Mouse (Mus musculus) mature B cell (primary cell): ENCODE measurements around the gene Dcaf15.

ENCODE experiments used
- in situ Hi-C: fragments of 300-500 bp; cut with MboI; formaldehyde crosslinking; loops from 2 replicates; pipeline ENCODE4 v1.14.3; 2019

Gene Dcaf15

GRCm38 (mm10) chr8:84101476-84102270 lies 2.9 kb downstream of the Dcaf15 start:
- in situ Hi-C loops: no loop called here

GRCm38 (mm10) chr8:84098376-84098775 lies 6.2 kb downstream of the Dcaf15 start:
- in situ Hi-C loops: no loop called here

GRCm38 (mm10) chr8:84096061-84096460 lies 8.5 kb downstream of the Dcaf15 start:
- in situ Hi-C loops: no loop called here

- in situ Hi-C loops: no loop called here
Observed at GRCm38 (mm10) chr8:84090585-84090984, 14.0 kb downstream of the Dcaf15 start.

GRCm38 (mm10) chr8:84089277-84089676 lies 15.3 kb downstream of the Dcaf15 start:
- in situ Hi-C loops: no loop called here

- in situ Hi-C loops: no loop called here
Observed at GRCm38 (mm10) chr8:84087821-84088220, 16.7 kb downstream of the Dcaf15 start.

- in situ Hi-C loops: no loop called here
Observed at GRCm38 (mm10) chr8:84087156-84087555, 17.4 kb downstream of the Dcaf15 start.

- in situ Hi-C loops: no loop called here
Observed at GRCm38 (mm10) chr8:84084341-84085115, 20.0 kb downstream of the Dcaf15 start.

GRCm38 (mm10) chr8:84083829-84084241 lies 20.7 kb downstream of the Dcaf15 start:
- in situ Hi-C loops: no loop called here

- in situ Hi-C loops: no loop called here
Observed at GRCm38 (mm10) chr8:84079206-84079605, 25.4 kb downstream of the Dcaf15 start.

GRCm38 (mm10) chr8:84076849-84077248 lies 27.7 kb downstream of the Dcaf15 start:
- in situ Hi-C loops: no loop called here

- in situ Hi-C loops: no loop called here
Observed at GRCm38 (mm10) chr8:84076412-84076811, 28.2 kb downstream of the Dcaf15 start.

GRCm38 (mm10) chr8:84073230-84073976 lies 31.2 kb downstream of the Dcaf15 start:
- in situ Hi-C loops: no loop called here

GRCm38 (mm10) chr8:84072321-84072720 lies 32.2 kb downstream of the Dcaf15 start:
- in situ Hi-C loops: no loop called here

- in situ Hi-C loops: no loop called here
Observed at GRCm38 (mm10) chr8:84071921-84072320, 32.6 kb downstream of the Dcaf15 start.

- in situ Hi-C loops: no loop called here
Observed at GRCm38 (mm10) chr8:84070667-84071066, 33.9 kb downstream of the Dcaf15 start.

- in situ Hi-C loops: no loop called here
Observed at GRCm38 (mm10) chr8:84070241-84070640, 34.3 kb downstream of the Dcaf15 start.

- in situ Hi-C loops: no loop called here
Observed at GRCm38 (mm10) chr8:84069750-84070149, 34.8 kb downstream of the Dcaf15 start.

GRCm38 (mm10) chr8:84069169-84069568 lies 35.4 kb downstream of the Dcaf15 start:
- in situ Hi-C loops: no loop called here

- in situ Hi-C loops: no loop called here
Observed at GRCm38 (mm10) chr8:84068316-84069035, 36.1 kb downstream of the Dcaf15 start.

GRCm38 (mm10) chr8:84067911-84068310 lies 36.7 kb downstream of the Dcaf15 start:
- in situ Hi-C loops: no loop called here
